Mouse (Mus musculus) lung, postnatal 4 days (tissue): ENCODE results near the gene Gkap1.

Experiments
- DNase-seq, 2 experiments: peaks; one replicate each; pipeline ENCODE4 v3.0.0; 2021

Gene Gkap1

GRCm38 (mm10) chr13:58261674-58262073 is 13.8 kb downstream of the Gkap1 start:
- no peak for DNase-seq

- no peak for DNase-seq
Observed at GRCm38 (mm10) chr13:58253268-58253667, 22.2 kb downstream of the Gkap1 start.

DNA sequence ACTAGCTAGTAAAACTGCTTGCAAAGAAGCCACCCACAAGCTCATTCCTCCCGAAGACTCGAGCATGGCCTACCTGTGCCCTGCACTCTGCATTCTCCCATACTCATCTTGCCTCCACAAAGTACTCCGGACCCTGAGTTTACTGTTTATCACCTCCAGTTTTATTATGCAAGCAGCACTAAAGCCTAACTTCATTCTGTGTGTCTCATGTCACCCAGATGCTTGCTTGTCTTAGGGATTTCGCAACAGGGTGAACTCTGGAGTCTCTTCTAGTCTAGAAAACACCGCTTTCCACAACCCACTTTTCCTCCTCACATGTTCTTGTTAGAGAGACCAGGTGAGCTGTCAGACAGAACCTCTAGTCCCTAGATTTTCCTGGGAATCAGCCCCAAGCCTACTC is 26.5 kb downstream of the Gkap1 start:
- DNase-seq, result no peak

DNA sequence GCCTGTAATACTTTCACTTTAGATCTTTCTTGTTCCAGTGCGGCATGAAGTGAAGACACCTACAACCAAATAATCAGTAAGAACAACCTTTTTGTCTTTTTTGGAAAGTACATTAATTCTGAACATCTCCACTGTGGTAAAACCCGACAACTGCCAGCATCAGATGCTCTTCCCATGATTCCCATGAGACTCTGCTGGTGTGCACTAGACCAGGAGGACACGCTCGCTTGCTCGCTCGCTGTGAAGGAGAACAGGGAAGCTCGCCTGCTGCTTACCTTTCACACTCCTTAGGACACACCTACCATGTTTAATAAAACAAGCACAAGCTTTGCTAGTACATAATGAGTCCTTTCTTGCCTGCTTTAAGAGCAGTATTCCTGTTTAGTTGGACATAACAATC is 39.0 kb downstream of the Gkap1 start:
- DNase-seq, result no peak

GRCm38 (mm10) chr13:58232611-58233010 is 42.9 kb downstream of the Gkap1 start:
- DNase-seq, result peak; percentile 50 to 64

GRCm38 (mm10) chr13:58232070-58232469 is 43.4 kb downstream of the Gkap1 start:
- no peak for DNase-seq

GRCm38 (mm10) chr13:58228624-58229023 is 46.9 kb downstream of the Gkap1 start:
- DNase-seq, result no peak

GRCm38 (mm10) chr13:58225694-58226093 is 49.8 kb downstream of the Gkap1 start:
- DNase-seq, result no peak

DNA sequence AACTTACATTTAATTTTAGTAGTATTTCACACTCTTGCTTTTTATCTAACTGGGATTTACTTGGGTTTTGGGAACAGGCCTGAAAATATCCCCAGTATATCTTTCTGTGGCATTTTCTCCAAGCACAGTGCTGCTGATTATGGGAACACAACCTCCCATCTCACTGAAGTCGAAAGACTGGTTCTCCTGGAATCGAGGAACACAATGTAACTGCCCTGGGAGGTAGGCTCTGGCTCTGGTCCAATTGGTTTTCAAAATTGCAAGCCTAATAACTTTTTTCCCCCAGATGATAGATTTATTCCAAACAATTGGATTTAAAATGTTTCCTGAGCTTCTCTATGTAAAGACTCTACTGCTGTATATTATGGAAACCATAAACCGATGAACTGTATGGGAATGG is 55.3 kb downstream of the Gkap1 start:
- DNase-seq, result no peak

DNA sequence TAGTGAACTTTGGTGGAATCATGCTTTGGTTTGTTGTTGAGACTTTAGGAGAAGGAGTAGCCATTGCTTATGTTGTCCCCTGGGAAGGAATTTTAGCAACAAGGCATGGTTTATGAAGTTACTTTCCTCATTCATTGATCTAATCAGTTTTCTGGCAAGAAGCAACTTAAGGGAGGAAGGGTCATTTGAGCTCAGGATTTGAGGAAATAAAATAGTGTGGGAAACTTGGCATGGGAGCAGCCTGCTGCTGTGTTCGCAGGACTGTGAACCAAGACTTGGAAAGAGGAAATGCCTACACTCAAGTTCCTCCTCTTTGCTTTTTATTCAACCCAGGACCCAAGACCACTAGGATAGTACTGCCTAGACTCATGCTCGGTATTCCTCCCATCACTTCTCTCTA is 58.0 kb downstream of the Gkap1 start:
- no peak for DNase-seq

GRCm38 (mm10) chr13:58216395-58216794 is 59.1 kb downstream of the Gkap1 start:
- no peak for DNase-seq

- peak; percentile 92 to 93 for DNase-seq
Observed at GRCm38 (mm10) chr13:58215592-58216341, 59.7 kb downstream of the Gkap1 start, which contains the start of gene Ubqln1. Gene Ubqln1, minus strand, starts transcription at chr13:58215653.

DNA sequence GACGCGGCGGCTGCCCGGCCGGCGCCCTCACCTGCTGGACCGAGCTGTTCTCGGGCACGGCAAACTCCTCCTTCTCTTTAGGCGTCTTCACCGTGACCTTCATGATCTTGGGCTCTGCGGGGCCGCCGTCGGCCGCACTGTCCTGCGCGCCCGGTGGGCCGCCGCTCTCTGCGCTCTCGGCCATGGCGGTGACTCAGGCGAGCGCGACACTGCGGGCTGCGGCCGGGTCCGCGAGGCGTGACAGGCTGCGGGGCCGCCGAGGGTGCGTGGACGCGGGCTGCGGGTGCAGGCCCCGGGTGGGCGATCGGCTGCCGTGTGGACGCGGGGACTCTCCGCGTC is 60.3 kb downstream of the Gkap1 start:
- no peak for DNase-seq

GRCm38 (mm10) chr13:58214346-58215252 is 60.9 kb downstream of the Gkap1 start:
- peak in 1 of 2 experiments; percentile 17 for DNase-seq

- DNase-seq, result no peak
Observed at GRCm38 (mm10) chr13:58213801-58214200, 61.7 kb downstream of the Gkap1 start.

GRCm38 (mm10) chr13:58212530-58212929 is 63.0 kb downstream of the Gkap1 start:
- DNase-seq, result no peak

DNA sequence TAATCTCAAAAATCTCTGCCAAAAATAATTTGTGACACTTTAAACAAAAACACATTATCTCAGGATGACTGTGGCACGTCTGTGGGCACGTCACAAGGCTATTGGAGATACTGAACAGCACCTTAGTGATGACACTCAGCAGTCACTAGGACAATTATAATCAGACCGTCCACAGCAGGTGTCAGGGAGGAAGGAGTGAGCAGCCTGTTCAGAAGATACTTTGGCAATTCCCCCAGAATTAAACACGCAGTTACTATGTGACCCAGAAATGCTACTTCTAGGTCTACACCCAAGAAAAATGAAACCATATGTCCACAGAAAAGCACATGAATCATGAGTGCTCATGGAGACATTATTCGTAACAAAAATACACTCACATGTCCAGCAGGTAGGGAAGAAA is 65.1 kb downstream of the Gkap1 start:
- no peak for DNase-seq

DNA sequence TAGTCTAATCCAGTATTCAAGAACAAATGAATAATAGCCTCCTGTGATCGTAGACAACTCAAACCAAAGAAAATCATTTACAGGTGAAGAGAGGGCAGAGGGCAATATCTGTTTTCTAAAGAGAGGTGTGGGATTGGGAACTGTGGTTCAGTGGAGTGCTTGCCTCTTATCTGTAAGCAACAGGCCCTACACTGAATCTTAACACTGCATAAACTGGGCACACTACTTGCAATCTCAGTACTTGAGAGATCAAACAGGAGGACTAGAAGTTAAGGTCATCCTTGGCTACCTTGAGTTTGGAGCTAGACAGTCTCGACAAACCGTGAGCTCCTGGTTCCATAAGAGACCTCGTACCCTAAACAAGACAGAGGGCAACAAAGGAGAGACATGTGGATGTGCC is 69.4 kb downstream of the Gkap1 start:
- no peak for DNase-seq

DNA sequence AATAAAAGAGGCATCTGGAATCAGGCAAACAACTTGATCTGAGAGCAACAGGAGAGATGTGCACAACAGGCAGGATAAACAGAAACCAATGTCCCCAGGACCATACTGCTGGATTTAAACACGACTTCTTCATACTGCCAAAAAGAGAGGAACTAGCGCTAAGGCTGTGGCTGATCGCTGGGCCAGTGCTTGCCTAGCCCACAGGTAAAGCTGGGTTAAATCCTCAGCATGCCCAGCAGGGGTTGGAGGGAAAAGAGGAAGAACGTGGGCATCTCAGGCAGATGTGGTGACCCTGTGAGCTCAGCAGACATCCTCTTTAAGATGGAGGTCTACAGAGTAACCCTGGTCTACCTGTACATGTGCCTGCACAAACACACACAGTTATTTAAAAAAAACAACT is 70.5 kb downstream of the Gkap1 start:
- no peak for DNase-seq

GRCm38 (mm10) chr13:58204202-58204601 is 71.3 kb downstream of the Gkap1 start:
- no peak for DNase-seq

DNA sequence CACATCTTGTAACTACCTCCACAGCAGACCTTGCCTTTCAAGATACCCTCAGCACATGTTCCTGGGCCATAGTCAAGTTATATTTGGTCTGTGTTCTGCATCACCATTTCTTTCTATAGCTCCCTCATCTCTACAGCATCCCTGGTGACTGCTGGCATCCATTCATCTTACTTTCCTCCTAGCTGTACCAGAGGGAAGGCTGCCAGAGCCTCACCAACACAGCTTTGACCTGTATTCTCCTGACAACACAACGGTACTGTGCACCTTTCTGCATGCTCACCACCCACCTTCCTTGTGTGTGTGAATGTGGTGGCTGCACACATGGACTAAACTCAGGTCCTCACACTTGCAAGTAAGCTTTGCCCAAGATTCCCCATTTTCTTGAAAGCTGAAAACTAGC is 72.6 kb downstream of the Gkap1 start:
- no peak for DNase-seq

DNA sequence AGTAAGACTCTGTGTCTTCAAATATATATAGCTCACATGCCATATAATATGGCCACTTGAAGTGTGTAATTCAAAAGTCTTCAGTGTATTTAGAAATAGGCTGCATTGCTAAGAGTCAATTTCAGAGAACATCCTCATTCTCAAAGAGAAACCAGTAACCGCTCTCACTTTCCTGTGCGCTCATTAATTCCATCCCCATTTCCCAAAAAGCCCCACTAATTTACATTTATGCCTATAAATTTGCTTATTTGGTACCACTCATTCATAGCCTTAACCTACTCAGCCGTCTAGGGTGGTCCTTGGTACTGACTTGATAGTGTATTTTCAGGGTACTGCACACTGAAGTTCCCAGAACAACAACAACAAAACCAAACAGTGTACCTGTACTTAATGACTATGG is 73.6 kb downstream of the Gkap1 start:
- no peak for DNase-seq

- DNase-seq, result no peak
Observed at GRCm38 (mm10) chr13:58201343-58201742, 74.2 kb downstream of the Gkap1 start.

- no peak for DNase-seq
Observed at GRCm38 (mm10) chr13:58197981-58198640, 77.4 kb downstream of the Gkap1 start.
